Mouse (Mus musculus) 416B (cell line): Measurements from ENCODE around the gene Pde4d.

Experiments used
- DNase-seq: peaks from one replicate; pipeline ENCODE4 v3.0.0; 2011; ENCODE audit warnings: low read depth

Pde4d gene

DNA sequence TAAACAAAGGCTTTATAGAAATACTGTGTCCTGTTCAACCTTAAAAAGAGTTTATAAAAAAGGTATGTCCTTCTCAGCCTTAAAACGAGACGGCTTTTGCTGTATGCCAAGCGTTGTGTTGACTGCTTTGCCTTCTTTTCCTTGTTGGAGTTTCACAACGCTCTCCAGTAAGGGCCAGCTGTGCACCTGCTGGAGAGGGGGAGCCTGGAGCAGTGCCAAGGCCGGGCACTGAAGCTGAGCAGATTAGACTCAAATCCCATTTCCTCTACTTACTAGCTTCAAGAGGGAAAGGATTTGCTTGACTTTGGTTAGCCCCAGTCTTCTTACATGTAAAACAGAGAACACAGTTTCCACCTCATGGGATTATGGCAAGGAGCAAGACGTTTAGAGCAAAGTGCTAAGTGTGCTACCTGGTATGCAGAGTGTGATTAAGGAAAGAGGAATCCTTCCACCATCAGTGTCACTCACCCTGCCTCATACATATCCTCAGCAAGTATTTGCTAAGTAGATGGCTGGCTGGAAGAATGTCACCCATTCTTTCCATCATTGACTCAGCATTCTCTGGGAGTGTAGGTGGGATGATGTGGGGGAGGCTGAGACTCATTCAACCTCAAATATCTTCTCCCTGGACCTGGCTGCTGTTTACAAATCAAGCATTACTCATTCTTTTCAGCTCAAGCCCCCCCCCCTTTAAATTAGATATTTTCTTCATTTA, 149.6 kb downstream of the Pde4d start:
- DNase-seq: no peak

DNA sequence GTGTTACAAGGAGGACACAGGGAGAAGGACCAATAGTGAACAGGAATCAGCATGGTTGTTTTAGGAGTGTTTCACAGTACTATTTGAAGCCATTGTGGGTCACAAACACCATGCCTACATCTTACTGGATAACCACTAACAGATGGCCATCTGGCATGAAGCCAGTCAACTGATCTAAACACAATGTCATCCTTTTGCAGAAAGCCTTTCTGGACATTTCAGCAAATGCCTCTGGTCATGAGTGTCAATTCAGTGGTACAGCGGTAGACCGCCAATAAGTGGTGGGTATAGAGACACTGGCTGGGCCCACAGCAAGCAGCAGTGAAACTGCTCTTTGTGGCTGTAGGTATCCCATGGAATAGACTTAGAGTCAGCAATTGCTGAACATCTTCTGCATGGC, 151.3 kb downstream of the Pde4d start:
- no peak for DNase-seq

DNA sequence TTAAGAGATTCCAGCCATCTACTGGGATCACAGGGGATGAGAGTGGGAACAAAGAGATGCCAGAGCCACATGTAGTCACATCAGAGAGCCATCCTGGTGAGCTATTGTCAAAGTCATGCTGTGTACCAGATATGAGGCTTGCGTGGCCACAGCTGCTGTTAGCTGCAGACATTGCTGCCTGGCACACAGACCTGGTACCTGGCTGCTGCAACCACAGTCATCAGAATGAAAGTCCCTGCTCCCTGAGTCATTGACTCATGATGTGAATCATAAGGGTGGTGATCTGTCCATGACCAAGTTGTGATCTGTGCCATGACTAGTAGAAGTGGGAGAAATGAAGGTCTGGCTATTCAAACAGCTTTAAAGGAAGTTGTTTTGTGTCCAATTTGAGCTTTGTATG, 153.8 kb downstream of the Pde4d start:
- peak; percentile 39 for DNase-seq

DNA sequence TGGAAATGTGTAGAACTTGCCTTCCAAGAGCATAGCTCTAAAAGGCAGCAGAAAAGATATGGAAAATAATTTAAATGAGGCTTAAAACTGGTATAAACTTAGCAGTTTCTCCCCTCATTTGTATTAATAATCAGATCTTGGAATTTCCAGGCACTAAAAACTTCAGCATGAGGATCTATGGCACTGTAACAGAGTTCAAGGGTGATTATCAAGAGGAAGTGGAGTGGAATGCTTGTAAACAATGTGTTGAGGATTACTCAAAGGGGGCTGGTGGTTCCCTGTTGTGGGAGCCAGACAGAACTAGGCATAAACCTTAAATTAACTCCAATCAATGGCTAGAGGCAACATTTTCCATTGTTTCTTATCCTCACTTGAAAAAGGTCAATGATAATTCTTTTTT, 154.5 kb downstream of the Pde4d start:
- DNase-seq: no peak

DNA sequence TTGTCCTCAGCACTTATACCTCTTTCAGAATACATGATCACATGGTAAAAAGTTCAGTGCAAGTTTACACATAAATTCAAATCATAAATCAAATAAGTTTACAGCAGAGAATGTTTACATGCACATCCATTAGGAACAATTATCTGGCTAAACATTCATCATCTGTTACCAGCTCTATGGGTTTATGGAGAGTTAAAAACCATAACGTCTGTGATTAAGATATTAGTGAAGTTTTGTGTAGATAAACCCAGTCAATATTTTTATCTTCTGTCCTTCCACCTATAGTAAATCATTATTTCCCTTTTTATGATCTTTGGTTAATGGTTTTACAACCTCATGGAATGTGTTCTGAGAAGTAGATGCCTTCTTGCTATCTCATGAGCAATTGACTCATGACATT, 168.5 kb downstream of the Pde4d start:
- DNase-seq: no peak

DNA sequence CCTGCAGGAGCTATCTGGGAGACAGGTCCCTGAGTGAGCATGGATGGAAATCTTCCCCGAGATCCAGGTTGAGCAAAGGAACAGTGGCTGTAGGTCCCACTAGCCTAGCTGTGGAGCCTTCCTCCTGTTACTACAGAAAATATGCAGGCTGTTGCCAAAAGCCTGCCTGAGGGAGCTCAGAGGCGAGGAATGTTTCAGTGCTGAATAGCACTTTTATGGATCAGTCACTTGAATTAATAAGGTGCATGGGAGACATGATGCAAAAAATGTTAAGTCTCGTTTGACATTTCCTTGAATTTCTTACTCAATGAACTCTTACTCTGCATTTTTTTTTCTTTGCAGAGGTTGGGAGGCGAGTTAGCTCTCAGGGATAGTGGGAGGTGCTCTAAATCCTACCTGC, 172.9 kb downstream of the Pde4d start:
- DNase-seq: no peak

DNA sequence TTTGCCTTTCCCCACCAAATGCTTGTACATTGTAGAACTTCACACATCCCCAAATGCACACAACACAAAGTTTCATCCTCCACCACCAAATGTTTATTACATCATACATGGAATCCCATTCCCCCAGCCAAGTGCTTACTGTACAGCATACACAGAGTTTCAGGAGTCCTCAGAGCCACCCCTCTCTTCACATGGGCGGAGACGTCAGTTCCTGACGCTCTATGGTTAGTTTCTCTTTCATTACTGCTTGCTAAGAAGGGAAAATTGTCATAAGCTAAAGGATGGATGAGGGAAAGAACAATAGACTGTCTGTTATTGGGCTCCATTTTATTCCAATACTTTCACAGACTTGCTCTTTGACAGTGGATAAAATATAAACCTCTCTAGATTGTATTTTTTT, 174.2 kb downstream of the Pde4d start:
- no peak for DNase-seq

DNA sequence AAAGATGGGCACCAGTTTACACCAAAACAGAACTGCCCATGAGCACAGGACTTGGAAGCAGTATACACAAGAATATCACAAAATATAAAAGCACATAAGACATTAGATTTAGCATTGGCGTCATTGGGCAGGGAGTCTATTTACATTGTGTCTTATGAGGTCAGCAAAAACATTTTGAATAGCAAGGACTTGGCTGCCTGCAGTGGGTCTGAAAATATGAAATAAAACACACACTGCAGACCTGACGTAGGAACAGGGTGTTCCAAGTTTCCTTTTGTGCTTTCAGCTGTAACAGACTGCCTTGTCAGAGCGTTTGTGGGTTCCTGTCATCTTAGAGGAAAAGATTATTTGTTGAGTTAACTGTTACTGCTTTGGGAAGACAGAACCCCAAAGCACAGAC, 176.4 kb downstream of the Pde4d start:
- no peak for DNase-seq

DNA sequence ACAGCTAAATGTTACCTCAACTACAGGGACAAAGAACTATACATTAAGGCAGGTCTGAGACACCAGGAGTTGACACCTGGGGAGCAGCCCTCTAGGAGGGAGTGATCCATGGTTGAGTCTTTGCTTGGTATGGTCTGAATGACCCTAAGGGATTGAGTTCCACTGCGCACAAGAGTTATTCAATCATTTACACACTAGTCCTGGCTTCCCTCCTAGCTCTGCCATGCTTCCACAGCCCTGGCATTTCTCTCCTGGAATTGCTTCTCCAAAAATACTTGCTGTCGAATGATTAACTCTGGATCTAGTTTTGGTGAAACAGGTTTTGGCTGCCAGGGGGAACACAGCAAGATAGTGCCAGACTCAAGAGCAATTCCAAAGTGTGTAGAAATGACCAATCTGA, 178.8 kb downstream of the Pde4d start:
- DNase-seq: no peak

DNA sequence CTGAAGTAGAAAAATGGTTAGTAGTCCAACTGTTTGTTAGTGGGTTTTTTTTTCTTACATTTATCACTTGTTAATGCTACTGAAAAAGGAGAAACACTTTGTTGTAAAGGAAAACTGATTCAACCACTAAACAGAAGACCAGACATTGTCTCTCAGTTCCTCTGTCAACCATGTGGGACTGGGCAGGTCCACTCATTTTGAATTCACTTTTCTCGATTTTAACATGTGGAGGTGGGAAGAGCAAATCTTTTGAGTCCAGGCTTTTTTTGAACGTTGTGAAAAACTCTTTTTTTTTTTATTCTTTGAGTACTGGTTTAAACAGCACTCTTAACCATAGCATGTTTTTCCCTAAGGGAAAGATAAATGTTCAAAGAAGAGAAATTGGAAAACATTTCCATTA, 180.8 kb downstream of the Pde4d start:
- no peak for DNase-seq

DNA sequence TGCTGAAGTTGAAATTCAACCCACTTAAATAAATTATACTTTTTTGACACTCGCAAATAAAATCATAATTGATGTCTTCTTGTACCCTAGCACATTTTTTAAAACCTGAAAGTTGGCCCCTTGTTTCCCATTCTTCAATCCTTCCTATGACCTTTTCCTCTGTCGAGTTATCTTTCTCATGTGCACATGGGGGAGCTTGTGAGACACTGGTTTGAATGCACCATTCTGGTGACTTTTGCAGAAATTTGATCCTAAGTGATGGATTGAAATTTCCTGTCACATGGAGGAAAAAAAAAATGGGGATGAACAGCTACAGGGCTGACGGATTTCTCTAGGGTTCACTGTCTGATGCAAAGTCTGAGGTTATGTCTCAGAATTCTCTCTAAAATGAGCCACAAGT, 181.5 kb downstream of the Pde4d start:
- DNase-seq: peak; percentile 65

DNA sequence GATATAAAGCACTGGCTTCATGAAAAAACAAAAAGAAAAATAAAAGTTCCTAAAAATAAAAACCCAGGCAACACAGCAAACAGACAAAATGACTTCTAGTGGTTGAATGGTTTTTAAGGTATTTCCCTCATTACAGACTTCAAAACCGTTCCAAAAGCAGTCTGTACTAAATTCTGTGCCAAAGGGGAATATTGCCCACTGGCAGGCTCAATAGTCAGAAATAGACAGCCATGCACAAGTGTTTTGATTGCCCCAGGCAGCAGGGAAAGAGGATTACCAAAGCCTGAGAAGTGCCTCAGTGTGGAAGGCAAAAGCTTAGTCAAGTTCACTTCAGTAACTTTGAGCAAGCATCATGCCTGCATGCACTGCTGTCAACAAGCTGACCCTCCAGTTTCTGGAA, 186.8 kb downstream of the Pde4d start:
- no peak for DNase-seq

DNA sequence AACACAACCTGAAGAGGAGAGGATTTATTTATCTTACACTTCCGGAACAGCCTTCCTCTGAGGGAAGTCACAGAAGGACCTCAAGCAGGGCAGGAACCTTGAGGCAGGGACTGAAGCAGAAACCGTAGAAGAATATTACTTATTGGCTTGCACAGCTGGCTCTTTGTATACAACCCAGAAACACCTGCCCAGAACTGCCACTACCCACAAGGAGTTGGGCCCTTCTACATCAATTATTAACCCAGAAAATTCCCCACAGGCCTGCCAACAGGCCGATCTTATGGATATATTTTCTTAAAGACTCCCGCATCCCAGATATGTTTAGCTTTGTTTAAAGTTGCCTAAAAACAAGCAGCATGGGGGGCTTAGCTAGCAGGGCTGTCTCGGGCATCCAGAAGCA, 192.5 kb downstream of the Pde4d start:
- DNase-seq: no peak

DNA sequence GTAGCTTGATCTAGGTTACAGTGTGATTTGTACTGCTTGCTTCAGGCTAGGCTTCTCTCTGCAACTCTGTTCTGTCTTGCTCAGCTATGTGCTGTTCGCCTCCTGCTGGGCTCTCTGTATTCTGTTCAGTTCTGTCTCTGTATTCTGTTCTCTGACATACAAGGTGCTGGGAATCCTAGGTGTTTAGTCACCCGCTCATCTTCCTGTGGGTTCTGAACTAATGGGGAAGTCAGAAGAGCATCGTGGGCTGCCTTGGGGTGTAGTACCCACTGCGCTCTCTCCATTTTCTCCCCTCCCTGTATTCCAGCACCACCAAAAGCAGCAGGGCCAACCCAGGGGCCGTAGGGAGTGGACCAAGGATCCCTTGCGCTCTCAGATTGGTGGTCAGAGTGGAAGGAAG, 197.1 kb downstream of the Pde4d start:
- DNase-seq: peak; percentile 85

DNA sequence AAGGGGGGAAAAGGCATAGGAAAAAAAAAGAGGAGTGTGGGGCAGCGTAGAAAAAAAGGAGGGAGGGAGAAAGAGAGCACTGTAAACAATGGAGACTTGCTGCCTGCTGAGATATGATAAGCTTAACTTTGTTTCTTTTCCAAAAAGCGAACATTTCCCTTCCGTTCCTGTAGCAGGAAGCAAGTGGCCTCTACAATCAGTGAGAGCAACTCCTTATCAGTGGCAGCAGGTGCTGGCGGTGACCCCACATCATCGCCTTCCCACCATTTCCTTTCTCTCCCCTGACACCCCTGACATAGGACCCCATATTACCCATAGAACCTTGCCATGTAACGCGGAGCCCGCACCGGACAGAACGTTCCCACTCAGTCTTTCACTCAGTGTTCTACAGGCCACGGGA, 197.5 kb downstream of the Pde4d start:
- peak; percentile 93 for DNase-seq

DNA sequence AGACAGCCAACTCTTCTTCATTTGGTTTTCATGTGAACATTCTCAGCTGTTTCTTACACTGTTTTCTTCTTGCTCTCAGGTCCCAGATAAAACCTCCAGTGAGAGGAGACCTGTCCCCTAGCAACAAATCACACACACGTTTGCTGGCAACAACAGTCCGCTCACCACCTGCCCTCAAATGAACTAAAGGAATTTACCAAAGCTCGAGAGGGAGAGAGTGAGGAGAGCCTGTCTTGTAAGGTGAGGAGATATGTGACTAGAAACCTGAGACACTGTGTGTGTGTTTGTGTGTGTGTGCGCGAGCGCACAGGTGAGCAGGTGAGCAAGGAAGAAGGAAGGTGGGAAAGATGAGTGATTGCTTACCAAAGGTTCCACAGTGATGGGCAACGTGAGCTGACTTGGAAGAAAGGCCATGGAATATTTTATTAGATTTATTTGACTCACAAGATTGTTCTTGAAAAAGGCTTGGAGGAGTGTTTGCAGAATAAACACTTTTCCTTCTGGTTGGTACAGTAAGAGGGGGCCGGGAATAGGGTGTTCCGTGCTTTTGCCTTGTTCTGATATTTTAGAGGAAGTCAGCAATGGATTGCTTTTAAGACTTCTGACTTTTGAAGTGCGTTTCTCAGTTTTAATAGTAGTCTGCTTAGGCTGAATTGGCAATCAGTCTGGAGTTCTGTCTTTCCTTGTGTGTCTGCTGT, 204.4 kb downstream of the Pde4d start:
- no peak for DNase-seq

DNA sequence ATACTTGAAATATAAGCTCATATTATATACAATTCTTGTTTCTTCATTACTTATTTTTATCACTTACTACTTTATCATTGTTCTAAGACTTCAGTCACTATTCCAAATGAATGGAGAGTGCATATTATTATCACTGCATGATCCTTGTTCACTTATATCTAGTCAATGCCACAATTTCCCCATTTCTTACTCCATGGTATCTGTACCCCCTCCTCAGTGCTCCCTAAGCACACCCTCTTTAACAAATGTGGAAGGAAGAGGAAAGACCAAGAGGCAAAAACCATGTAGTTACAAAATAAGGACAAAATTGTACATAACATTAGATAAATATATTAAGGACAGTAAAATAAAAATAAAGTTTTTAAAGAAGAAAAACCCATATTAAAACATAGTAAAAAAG, 216.8 kb downstream of the Pde4d start:
- DNase-seq: no peak

DNA sequence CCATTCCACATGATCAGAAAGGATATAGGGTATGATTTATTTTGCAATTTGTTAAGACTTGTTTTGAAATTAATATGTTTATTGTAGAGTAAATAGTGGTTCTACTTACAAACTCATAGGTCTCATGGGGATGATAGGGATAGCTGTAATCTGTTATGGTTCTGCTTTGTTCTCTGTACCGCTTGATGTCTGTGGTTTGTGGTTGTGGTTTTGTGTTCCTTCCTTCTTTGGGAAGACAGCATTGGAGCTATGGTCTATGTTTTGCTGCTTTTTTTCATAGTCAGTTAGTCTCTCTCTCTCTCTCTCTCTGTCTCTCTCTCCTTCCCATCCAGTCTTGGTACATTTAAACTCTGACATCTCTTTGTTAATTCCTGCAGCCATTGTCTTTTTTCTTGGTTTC, 217.3 kb downstream of the Pde4d start:
- DNase-seq: peak; percentile 95

DNA sequence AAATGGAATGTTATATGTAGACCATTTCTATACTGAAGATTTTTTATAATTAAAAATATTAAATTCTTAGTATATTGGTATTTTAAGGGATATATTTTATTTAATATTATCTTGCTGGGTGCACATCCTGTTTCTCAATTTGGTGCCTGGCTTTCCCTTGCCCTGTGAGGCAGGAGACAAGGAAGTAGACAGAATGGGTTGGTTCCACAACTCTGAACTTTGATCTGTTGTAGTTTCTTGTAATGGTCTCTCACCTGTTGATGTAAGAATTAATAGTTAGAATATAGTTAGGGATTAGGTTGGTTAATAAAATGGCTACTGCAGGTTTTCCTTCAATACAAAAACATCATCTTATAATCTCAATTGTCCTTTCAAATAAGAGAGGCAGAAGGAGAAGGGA, 227.3 kb downstream of the Pde4d start:
- no peak for DNase-seq

DNA sequence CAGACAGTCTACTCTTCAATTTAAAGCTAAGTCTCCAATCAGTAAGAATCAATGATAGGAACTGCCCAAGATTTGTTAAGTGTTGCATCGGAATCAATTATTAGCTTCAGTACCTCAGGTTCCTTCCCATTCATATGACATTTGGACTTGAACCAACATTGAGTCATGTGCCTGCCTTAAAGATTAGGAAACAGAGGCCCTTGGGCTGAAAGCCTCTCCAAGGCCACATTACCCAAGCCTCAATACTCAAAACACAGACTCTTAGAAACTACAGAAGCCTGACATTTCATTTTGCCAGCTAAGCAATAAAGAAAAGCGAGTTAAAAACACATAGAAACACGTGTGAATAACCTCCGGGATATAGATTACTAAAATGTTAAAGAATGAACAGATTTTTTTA, 233.3 kb downstream of the Pde4d start:
- DNase-seq: no peak

DNA sequence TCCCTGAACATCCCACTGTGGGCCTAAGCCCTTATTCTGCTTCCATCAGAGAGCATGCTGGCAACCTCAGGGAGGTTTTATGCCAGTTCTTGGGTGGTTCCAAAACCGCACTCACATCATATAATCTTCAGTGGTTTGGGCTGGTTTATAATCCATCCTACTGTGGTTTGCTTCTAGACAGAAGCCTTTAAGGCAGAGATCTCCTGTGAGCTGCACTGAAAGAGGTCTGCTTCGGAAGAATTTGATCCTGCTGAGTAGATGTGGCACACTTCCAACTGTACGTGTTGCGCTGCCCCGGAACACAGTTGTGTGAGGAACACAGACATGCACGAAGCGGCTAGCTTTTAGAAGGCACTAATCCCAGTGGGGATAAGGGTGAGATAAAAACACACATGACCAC, 236.1 kb downstream of the Pde4d start:
- DNase-seq: no peak

DNA sequence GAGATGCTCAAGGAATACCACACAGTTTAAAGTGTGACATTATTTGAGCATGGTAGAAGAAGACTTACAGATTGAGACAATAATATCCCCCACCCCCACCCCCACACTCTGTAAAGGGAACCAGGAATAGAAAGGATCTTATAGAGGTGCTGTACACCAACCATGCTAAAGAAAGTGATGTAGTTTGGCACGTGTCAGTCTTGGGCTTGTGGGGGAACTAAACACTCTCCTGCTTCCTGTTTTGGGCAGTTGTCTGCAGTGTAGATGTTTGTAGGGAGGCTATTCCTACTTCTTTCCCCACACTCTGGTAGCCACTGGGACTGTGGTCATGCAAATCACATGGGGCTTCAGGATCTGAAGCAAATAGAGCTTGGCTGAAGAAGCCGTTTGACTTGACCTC, 236.5 kb downstream of the Pde4d start:
- no peak for DNase-seq

DNA sequence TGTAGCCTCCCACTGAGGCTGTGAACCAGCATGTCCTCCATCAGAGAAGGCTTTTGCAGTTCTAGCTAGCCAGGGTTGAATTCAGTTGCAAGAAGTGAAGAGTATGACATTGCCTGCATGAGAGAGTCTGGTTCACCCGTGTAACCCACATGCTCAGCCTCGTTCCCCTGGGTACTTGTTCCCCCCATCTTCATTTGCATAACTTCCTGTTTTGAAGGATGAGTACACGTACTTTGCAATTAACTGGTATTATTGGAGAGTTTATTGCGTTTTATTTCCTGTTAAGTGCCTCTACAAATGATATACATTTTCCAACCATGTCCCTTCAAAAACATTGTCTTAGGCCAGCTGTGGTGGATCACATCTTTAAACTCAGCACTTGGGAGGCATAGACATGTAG, 237.1 kb downstream of the Pde4d start:
- peak; percentile 29 for DNase-seq

DNA sequence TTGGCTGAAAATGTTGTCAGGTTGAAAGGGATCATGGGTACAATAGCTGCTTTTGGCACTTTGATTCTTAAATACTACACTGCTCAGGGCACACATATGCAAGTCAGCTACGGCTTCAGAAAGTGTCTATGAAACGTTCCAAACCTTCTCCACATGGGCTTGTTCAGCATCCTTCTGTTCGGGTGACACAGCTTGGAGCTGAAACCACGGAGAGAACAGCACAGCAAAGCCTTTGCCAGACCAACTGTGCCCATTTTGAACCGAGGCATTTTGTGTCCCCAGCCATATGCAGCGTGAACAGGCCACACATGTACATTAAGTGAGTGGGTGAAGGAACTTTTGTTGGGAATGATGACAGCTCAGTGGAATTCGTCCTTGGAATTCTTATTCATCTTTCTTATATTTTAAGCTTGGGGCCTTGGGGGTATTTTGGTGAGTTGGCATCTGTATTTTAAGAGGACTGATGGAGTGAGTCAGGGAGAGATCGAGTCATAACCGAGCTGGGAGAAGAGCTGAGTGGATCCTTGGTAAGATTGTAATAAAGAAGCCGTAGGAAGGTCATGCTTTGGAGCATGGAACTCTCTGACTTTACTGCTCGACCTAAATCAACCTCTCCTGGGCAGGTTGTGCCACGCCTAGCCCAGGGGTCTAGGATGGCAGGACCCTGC, 243.3 kb downstream of the Pde4d start:
- DNase-seq: no peak
